Mouse (Mus musculus) monocyte, adult 5-6 weeks (primary cell): Measurements from ENCODE around the gene Pgls. TPM values are rescaled to one million over a fixed set of nuclear protein-coding genes. Genes with fewer than 3 reads are reported as not detected.

ENCODE experiments used
- ATAC-seq: fragments of 153-309, 156-312 bp; replicated peaks from 2 replicates; pipeline ENCODE4 v1.8.0; 2017; ENCODE audit warnings: mild to moderate bottlenecking; ENCODE audit not compliant: low TSS enrichment, insufficient number of reproducible peaks, severe bottlenecking, poor library complexity, low FRiP score
- total RNA-seq: library from RNA; stranded (forward); fragments of 200-1000, 200-491, 200-594 nt; gene quantifications from 3 replicates; pipeline ENCODE4 v1.2.3, GENCODE M21; 2017

Pgls gene
- total RNA-seq, 1 experiment from 2014 or later = 31.2 TPM

- no peak for ATAC-seq
Observed at GRCm38 (mm10) chr8:71594324-71594722, 2.3 kb downstream of the Pgls start.

GRCm38 (mm10) chr8:71595862-71596261 lies 3.9 kb downstream of the Pgls start:
- peak; percentile 33; the same call in 1 of the 2 replicates for ATAC-seq

- no peak for ATAC-seq
Observed at GRCm38 (mm10) chr8:71596384-71596783, 4.4 kb downstream of the Pgls start.

- ATAC-seq = no peak
Observed at GRCm38 (mm10) chr8:71596798-71597197, 4.8 kb downstream of the Pgls start.

- ATAC-seq = no peak
Observed at GRCm38 (mm10) chr8:71597451-71597850, 5.5 kb downstream of the Pgls start, which contains the start of gene Fam129c. Gene Fam129c, plus strand, starts transcription at chr8:71597648.

- no peak for ATAC-seq
Observed at GRCm38 (mm10) chr8:71598375-71598774, 6.4 kb downstream of the Pgls start.

GRCm38 (mm10) chr8:71598841-71599240 lies 6.9 kb downstream of the Pgls start:
- no peak for ATAC-seq

- ATAC-seq = no peak
Observed at GRCm38 (mm10) chr8:71601939-71602665, 10.1 kb downstream of the Pgls start.

GRCm38 (mm10) chr8:71602666-71603334 lies 10.8 kb downstream of the Pgls start:
- ATAC-seq = no peak

GRCm38 (mm10) chr8:71604021-71604420 lies 12.0 kb downstream of the Pgls start:
- ATAC-seq = no peak

GRCm38 (mm10) chr8:71610822-71611651 lies 19.1 kb downstream of the Pgls start, which contains the start of gene Colgalt1:
Gene Colgalt1, plus strand, starts transcription at chr8:71610998.
- peak; percentile 97 for ATAC-seq

GRCm38 (mm10) chr8:71612141-71612540 lies 20.2 kb downstream of the Pgls start:
- no peak for ATAC-seq

- peak; percentile 54 for ATAC-seq
Observed at GRCm38 (mm10) chr8:71613418-71613817, 21.4 kb downstream of the Pgls start.

GRCm38 (mm10) chr8:71619786-71620185 lies 27.8 kb downstream of the Pgls start:
- no peak for ATAC-seq

- peak; percentile 60 for ATAC-seq
Observed at GRCm38 (mm10) chr8:71625088-71625487, 33.1 kb downstream of the Pgls start.

GRCm38 (mm10) chr8:71626753-71627152 lies 34.8 kb downstream of the Pgls start:
- ATAC-seq = no peak

GRCm38 (mm10) chr8:71627265-71628099 lies 35.5 kb downstream of the Pgls start:
- ATAC-seq = no peak

- ATAC-seq = no peak
Observed at GRCm38 (mm10) chr8:71628396-71629095, 36.6 kb downstream of the Pgls start.
